Mouse (Mus musculus): ENCODE measurements around the gene Braf. TPM values are rescaled to one million over a fixed set of nuclear protein-coding genes. Genes with fewer than 3 reads are reported as not detected.
A peak's percentile ranks its signal among the peaks of the same experiment; 100 is the strongest.

Gene Braf
- polyA plus RNA-seq, 1 experiment from 2014 or later, result 15.8 TPM

DNA sequence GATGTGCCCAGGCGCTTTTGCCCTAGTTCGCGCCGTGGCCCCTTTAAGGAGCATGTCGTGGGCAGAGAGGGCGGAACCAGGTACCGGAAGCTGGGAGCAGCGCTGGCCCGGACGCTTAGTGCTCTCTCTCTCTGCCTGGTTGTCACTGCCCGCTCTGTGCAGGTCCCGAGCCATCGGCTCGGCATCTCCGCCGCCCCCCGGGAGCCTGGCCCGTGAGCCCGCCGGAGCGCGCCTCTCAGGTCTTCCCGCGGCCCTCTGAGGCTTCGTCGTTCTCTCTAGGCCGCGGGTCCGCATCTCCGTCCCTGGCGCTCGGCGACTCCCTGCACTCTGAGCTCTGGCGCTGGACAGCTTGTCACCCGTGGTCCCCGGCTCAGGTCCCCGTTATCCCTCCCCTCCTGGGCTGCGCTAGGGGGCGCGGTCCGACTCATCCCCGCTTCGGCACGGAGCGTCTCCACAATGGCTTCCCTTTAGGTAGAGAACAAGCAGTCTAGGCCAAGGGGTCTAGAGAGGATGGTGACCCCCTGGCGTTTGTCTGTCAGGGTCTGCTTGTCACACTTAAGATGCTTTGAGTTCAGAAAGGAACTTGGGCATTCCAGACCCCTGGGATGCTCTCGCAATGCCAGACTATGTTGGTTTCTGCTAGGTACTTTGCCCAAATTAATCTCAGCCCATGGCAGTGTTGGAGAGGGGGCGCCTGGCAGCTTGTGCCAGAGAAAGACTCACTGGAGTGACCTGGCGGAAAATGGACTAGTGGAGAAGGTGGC, 151.3 kb downstream of the Braf start, which contains the start of gene Adck2:
Gene Adck2 (plus strand): TSS at position 83 of the 764 bp plus-strand sequence.
- Histone ChIP-seq H3K4me3 (replicated peaks; ENCODE audit: low read length) (peak within 1 kb of the TSS; percentile 82), H3K9me3 (replicated peaks; ENCODE audit: control insufficient read depth, low read length) (no peaks in the 10 kb centered on the region), H3K4me1 (ENCODE audit: control insufficient read depth, insufficient read depth, low read length) (peaks cover 11% of the 10 kb centered on the region), H3K4me2 (ENCODE audit: low read depth, low read length) (peak within 1 kb of the TSS; percentile 69), H3K36me3 (ENCODE audit: control insufficient read depth, insufficient read depth, low read length) (peaks cover 2% of the 10 kb centered on the region; the same call in 1 of the 2 replicates), H3K9ac (ENCODE audit: low read length) (peak within 1 kb of the TSS; percentile 94), H3K27me3 (ENCODE audit: control insufficient read depth, insufficient read depth, low read length) (no peaks in the 10 kb centered on the region), H3K27ac (ENCODE audit: low read length) (peak within 1 kb of the TSS; percentile 87)
- under 1% methylated on average over 49 of the region's 49 CpGs for WGBS
- ATAC-seq (ENCODE audit: insufficient read depth, low FRiP score), result peak; percentile 93

GRCm38 (mm10) chr6:39570426-39570825, 154.8 kb downstream of the Braf start:
- Histone ChIP-seq H3K27ac (ENCODE audit: low read length) (no peak overlapping the region), H3K27me3 (ENCODE audit: control insufficient read depth, insufficient read depth, low read length) (no peaks in the 10 kb centered on the region), H3K36me3 (ENCODE audit: control insufficient read depth, insufficient read depth, low read length) (no peaks in the 10 kb centered on the region), H3K4me1 (ENCODE audit: control insufficient read depth, insufficient read depth, low read length) (peaks cover 11% of the 10 kb centered on the region), H3K9me3 (replicated peaks; ENCODE audit: control insufficient read depth, low read length) (no peaks in the 10 kb centered on the region), H3K4me2 (ENCODE audit: low read depth, low read length) (no peak overlapping the region), H3K4me3 (replicated peaks; ENCODE audit: low read length) (no peak overlapping the region), H3K9ac (ENCODE audit: low read length) (no peak overlapping the region)
- 65% methylated on average over 3 of the region's 3 CpGs for WGBS
- ATAC-seq (ENCODE audit: insufficient read depth, low FRiP score), result no peak

GRCm38 (mm10) chr6:39567528-39567927, 157.7 kb downstream of the Braf start:
- no peaks in the 10 kb centered on the region for H3K4me1 ChIP-seq (ENCODE audit: control insufficient read depth, insufficient read depth, low read length)
- ATAC-seq (ENCODE audit: insufficient read depth, low FRiP score), result no peak
- 11% methylated on average over 5 of the region's 5 CpGs for WGBS
- no peaks in the 10 kb centered on the region for H3K9me3 ChIP-seq (replicated peaks; ENCODE audit: control insufficient read depth, low read length)
- H3K4me3 ChIP-seq (replicated peaks; ENCODE audit: low read length), result no peak overlapping the region
- H3K36me3 ChIP-seq (ENCODE audit: control insufficient read depth, insufficient read depth, low read length), result no peaks in the 10 kb centered on the region
- no peak overlapping the region for H3K4me2 ChIP-seq (ENCODE audit: low read depth, low read length)
- no peak overlapping the region for H3K27ac ChIP-seq (ENCODE audit: low read length)
- no peak overlapping the region for H3K9ac ChIP-seq (ENCODE audit: low read length)
- H3K27me3 ChIP-seq (ENCODE audit: control insufficient read depth, insufficient read depth, low read length), result no peaks in the 10 kb centered on the region

- H3K36me3 ChIP-seq (ENCODE audit: control insufficient read depth, insufficient read depth, low read length), result no peaks in the 10 kb centered on the region
- WGBS, result 16% methylated on average over 23 of the region's 23 CpGs
- no peaks in the 10 kb centered on the region for H3K9me3 ChIP-seq (replicated peaks; ENCODE audit: control insufficient read depth, low read length)
- H3K4me1 ChIP-seq (ENCODE audit: control insufficient read depth, insufficient read depth, low read length), result no peaks in the 10 kb centered on the region; the same call in 1 of the 2 replicates
- H3K4me3 ChIP-seq (replicated peaks; ENCODE audit: low read length), result peak overlapping the region; percentile 18
- H3K27me3 ChIP-seq (ENCODE audit: control insufficient read depth, insufficient read depth, low read length), result no peaks in the 10 kb centered on the region
- H3K4me2 ChIP-seq (ENCODE audit: low read depth, low read length), result peak overlapping the region; percentile 44
- H3K9ac ChIP-seq (ENCODE audit: low read length), result peak overlapping the region; percentile 30
- no peak overlapping the region for H3K27ac ChIP-seq (ENCODE audit: low read length)
- ATAC-seq (ENCODE audit: insufficient read depth, low FRiP score), result peak; percentile 68; the same call in 1 of the 2 replicates
Measured at GRCm38 (mm10) chr6:39562166-39563015, 162.9 kb downstream of the Braf start.

GRCm38 (mm10) chr6:39559276-39559939, 165.9 kb downstream of the Braf start:
- no peak overlapping the region for H3K27ac ChIP-seq (ENCODE audit: low read length)
- ATAC-seq (ENCODE audit: insufficient read depth, low FRiP score), result no peak
- WGBS, result 53% methylated on average over 6 of the region's 6 CpGs

DNA sequence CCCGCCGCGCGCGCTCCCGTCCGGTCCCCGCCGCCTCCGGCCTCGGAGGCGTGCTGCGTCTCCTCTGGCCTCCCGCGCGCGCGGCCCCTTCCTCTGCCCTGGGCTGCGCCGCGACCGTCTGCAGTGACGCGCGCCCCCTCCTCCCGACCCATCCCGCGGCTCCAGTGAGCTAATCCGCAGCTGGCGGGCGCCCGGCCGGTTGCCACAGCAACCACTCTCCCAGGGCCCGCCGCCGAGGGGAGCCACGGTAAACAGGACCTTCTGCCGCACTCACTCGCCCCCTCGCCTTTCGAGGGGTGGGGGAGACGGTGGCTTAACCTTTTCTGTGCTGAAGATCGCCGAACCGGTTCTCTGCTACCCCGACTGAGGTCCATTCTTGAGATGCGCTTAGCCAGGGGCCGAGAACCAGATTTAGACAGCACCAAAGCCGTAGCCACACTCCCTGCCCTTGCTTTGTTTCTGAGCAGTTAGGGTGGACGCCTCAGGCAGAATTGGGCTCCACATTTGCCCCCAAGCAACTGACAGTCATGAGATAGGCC, 167.5 kb downstream of the Braf start, which contains the start of gene Dennd2a:
Gene Dennd2a (minus strand): TSS at position 145 of the 539 bp plus-strand sequence.
- Histone ChIP-seq H3K9me3 (replicated peaks; ENCODE audit: control insufficient read depth, low read length) (no peaks in the 10 kb centered on the region), H3K4me1 (ENCODE audit: control insufficient read depth, insufficient read depth, low read length) (peaks cover 17% of the 10 kb centered on the region), H3K9ac (ENCODE audit: low read length) (peak within 1 kb of the TSS; percentile 94), H3K27ac (ENCODE audit: low read length) (peak within 1 kb of the TSS; percentile 83), H3K4me3 (replicated peaks; ENCODE audit: low read length) (peak within 1 kb of the TSS; percentile 67), H3K36me3 (ENCODE audit: control insufficient read depth, insufficient read depth, low read length) (no peaks in the 10 kb centered on the region), H3K4me2 (ENCODE audit: low read depth, low read length) (peak within 1 kb of the TSS; percentile 67), H3K27me3 (ENCODE audit: control insufficient read depth, insufficient read depth, low read length) (no peaks in the 10 kb centered on the region)
- under 1% methylated on average over 47 of the region's 50 CpGs for WGBS
- ATAC-seq (ENCODE audit: insufficient read depth, low FRiP score), result peak; percentile 92

More at GRCm38 (mm10) chr6:39559276-39559939, 165.9 kb downstream of the Braf start:
- H3K4me1 ChIP-seq (ENCODE audit: control insufficient read depth, insufficient read depth, low read length), result peaks cover 16% of the 10 kb centered on the region
- H3K36me3 ChIP-seq (ENCODE audit: control insufficient read depth, insufficient read depth, low read length), result no peaks in the 10 kb centered on the region
- no peak overlapping the region for H3K4me3 ChIP-seq (replicated peaks; ENCODE audit: low read length)
- no peak overlapping the region for H3K9ac ChIP-seq (ENCODE audit: low read length)
- no peak overlapping the region for H3K4me2 ChIP-seq (ENCODE audit: low read depth, low read length)
- H3K9me3 ChIP-seq (replicated peaks; ENCODE audit: control insufficient read depth, low read length), result no peaks in the 10 kb centered on the region
- no peaks in the 10 kb centered on the region for H3K27me3 ChIP-seq (ENCODE audit: control insufficient read depth, insufficient read depth, low read length)

DNA sequence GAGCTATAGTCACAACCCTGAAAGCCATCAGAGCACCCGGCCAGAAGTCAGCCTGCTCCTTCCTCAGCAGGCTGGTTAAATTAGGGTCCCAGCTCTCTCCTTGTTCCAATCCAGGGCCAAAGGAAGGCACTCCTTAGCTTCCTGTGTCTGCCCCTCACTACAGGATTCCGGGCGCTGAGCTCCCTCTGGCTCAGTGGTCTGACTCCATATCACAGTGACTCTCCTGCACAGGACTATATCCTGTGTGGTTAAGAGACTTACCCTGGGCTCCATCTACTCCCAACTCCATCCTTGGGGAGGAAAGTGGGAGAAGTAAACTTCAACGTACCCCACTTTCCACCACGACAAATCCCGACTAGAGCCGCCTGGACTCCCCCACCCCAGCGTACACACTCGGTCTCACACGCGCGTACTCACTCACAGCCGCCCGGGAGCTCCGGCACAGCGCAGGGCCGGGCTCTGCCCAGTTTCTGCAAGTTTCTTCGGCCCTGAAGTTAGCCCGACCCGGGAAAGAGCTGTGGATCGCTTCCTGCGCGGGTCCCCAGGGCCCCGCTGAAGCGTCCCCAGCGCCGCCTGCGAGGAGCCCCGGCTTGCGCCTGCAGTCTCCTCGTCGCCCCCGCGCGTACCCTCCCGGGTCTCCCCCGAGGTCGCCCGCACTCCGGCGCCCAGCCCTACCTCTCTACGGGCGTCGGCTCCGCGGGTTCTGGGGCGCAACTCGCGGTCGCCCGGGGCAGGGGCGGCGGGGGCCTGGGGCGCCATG, 168.2 kb downstream of the Braf start:
- Histone ChIP-seq H3K4me1 (ENCODE audit: control insufficient read depth, insufficient read depth, low read length) (peaks cover 21% of the 10 kb centered on the region), H3K9ac (ENCODE audit: low read length) (peak overlapping the region; percentile 94), H3K36me3 (ENCODE audit: control insufficient read depth, insufficient read depth, low read length) (no peaks in the 10 kb centered on the region), H3K4me2 (ENCODE audit: low read depth, low read length) (peak overlapping the region; percentile 67), H3K27me3 (ENCODE audit: control insufficient read depth, insufficient read depth, low read length) (no peaks in the 10 kb centered on the region), H3K9me3 (replicated peaks; ENCODE audit: control insufficient read depth, low read length) (no peaks in the 10 kb centered on the region), H3K4me3 (replicated peaks; ENCODE audit: low read length) (peak overlapping the region; percentile 67), H3K27ac (ENCODE audit: low read length) (peak overlapping the region; percentile 83)
- ATAC-seq (ENCODE audit: insufficient read depth, low FRiP score), result peak; percentile 68
- WGBS, result 1% methylated on average over 54 of the region's 54 CpGs

GRCm38 (mm10) chr6:39555648-39555945, 169.7 kb downstream of the Braf start:
- Histone ChIP-seq H3K9ac (ENCODE audit: low read length) (no peak overlapping the region), H3K27ac (ENCODE audit: low read length) (no peak overlapping the region), H3K36me3 (ENCODE audit: control insufficient read depth, insufficient read depth, low read length) (no peaks in the 10 kb centered on the region), H3K9me3 (replicated peaks; ENCODE audit: control insufficient read depth, low read length) (no peaks in the 10 kb centered on the region), H3K4me1 (ENCODE audit: control insufficient read depth, insufficient read depth, low read length) (peaks cover 21% of the 10 kb centered on the region), H3K27me3 (ENCODE audit: control insufficient read depth, insufficient read depth, low read length) (no peaks in the 10 kb centered on the region), H3K4me3 (replicated peaks; ENCODE audit: low read length) (no peak overlapping the region; the same call in 1 of the 2 replicates), H3K4me2 (ENCODE audit: low read depth, low read length) (peak overlapping the region; percentile 67)
- WGBS, result 63% methylated on average over 2 of the region's 2 CpGs
- no peak for ATAC-seq (ENCODE audit: insufficient read depth, low FRiP score)

Measured in stomach, embryonic 16.5 days (tissue).